Mouse (Mus musculus): ENCODE measurements around the gene Abhd18.

DNA sequence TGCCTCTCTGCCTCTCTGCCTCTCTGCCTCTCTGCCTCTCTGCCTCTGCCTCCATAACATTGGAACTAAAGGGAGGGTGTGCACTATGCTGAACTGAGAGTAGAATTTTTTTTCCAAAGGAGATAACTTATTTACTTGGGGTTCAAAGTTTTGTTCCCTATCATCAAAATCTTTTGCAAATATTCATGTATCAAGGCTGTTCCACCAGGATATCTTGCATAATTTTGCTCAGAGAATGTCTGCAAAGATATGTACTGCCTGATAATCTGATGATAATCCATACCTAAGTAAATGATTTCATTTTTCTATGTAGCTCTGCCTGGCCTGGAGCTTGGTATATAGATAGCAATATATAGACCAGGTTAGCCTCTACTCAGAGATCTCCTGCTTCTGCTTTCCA is 92.2 kb downstream of the Abhd18 start:
- TF ChIP-seq CTCF (IDR thresholded peaks at IDR 0.05; ENCODE audit: control insufficient read depth, insufficient read depth, insufficient read length): no peak
- no peak for TF ChIP-seq MAX (IDR thresholded peaks at IDR 0.05)
- TF ChIP-seq MYOG (IDR thresholded peaks at IDR 0.05; ENCODE audit: control insufficient read depth, extremely low read depth, insufficient read length): no peak
- TF ChIP-seq USF1 (IDR thresholded peaks at IDR 0.05; ENCODE audit: low read depth): no peak
- no peak for TF ChIP-seq CEBPB (IDR thresholded peaks at IDR 0.05; ENCODE audit: low read depth)
- TF ChIP-seq MYOD1 (IDR thresholded peaks at IDR 0.05; ENCODE audit: control insufficient read depth, insufficient read length, low read depth): no peak
- TF ChIP-seq FOSL1 (IDR thresholded peaks at IDR 0.05; ENCODE audit: insufficient read depth, low read length, poor library complexity, severe bottlenecking): no peak

All from C2C12 (cell line).